Mouse (Mus musculus) c-Kit-positive CD71-positive TER-119-negative erythroid progenitor cells, embryonic 14.5 days (primary cell): ENCODE results near the gene Cox4i2.

Experiments used
- DNase-seq: peaks from one replicate; pipeline ENCODE4 v3.0.0-alpha.2; 2013; ENCODE audit warnings: low read depth

Gene Cox4i2

DNA sequence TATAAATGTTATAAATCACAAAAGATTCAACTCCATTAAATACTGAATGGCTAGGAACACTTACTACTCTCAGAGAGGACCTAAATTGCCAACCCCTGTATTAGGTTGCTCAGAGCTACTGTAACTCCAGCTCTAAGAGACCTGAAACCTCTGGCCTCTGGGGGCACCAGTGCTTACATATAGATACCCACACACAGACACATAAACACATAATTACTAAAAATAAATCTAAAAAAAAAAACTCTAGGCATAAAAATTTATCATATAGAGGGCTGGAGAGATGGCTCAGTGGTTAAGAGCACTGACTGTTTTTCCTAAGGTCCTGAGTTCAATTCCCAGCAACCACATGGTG is 46.8 kb downstream of the Cox4i2 start:
- no peak for DNase-seq

GRCm38 (mm10) chr2:152802303-152802702 is 48.3 kb downstream of the Cox4i2 start:
- no peak for DNase-seq

DNA sequence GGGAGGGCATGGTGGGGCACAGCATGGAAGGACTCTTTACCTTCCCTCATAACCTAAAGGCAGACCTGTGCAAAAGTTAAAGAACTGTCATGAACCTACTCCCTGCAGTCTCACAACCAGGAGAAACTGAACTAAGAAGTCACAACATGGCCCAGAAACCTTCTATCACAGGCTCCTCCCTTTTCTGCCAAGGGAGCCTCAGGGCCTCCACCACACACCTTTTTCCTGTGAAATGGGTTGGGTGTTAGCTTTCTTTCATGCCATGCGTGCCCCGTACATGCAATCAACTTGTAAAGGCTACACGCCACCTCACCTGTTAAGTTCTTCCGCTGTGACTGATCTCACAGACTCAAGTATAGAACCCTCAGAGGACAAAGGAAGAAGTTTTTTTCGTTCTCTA is 49.1 kb downstream of the Cox4i2 start:
- DNase-seq, result no peak

- no peak for DNase-seq
Observed at GRCm38 (mm10) chr2:152804408-152805110, 50.6 kb downstream of the Cox4i2 start.

DNA sequence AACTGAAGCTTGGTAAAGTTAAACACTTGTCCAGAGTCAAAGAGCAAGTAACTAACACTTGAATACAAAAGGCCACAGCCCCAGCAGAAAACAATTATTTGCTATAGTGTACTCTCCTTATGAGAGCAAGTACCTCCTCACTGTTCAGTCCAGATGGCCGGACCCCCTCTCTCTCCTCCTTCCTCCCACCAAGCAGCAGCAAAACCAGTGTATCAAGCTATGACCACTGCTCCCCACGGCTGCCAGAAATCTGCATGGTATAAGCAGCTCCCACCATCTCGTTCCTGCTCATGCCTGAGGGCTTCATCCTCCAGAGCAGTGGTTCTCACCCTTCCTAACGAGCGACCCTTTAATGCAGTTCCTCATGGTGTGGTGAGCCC is 51.1 kb downstream of the Cox4i2 start:
- DNase-seq, result no peak

GRCm38 (mm10) chr2:152806037-152806436 is 52.1 kb downstream of the Cox4i2 start:
- DNase-seq, result no peak

GRCm38 (mm10) chr2:152808178-152808577 is 54.2 kb downstream of the Cox4i2 start:
- DNase-seq, result no peak

DNA sequence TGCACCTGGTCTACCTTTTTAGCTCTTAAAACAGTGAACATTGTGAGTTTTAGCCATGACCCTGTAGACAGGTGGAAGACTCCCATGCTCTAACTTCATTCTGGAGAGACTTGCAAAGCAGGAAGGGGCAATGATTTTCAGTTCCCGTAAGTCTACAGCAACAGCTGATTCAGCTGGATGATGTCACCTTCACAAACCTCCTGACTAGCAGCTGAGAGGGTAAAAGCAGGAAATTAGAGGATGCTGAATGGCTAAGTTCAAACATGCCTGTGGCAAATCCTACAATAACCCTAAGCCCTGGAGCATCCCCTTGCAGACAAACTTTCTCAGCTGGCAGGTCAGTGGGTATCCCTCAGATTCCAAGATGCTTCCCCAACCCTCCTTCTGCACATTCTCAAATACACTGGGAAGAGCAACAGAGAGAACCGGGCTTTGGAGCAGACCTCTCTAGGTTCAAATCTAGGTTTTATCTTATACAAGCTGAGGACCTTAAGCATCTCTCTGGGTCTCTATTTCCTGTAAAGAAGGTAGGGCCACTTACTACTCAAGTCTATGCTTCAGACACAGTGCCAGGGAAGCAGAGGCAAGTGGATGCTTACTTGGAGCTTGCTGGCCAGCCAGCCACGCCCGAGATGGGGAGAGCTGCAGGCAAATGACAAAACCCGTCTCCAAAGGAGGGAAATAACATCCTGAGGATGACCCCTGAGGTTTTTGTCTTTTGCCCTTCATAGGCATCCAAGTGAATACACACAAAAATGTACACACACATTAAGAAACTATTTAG is 56.4 kb downstream of the Cox4i2 start:
- no peak for DNase-seq

DNA sequence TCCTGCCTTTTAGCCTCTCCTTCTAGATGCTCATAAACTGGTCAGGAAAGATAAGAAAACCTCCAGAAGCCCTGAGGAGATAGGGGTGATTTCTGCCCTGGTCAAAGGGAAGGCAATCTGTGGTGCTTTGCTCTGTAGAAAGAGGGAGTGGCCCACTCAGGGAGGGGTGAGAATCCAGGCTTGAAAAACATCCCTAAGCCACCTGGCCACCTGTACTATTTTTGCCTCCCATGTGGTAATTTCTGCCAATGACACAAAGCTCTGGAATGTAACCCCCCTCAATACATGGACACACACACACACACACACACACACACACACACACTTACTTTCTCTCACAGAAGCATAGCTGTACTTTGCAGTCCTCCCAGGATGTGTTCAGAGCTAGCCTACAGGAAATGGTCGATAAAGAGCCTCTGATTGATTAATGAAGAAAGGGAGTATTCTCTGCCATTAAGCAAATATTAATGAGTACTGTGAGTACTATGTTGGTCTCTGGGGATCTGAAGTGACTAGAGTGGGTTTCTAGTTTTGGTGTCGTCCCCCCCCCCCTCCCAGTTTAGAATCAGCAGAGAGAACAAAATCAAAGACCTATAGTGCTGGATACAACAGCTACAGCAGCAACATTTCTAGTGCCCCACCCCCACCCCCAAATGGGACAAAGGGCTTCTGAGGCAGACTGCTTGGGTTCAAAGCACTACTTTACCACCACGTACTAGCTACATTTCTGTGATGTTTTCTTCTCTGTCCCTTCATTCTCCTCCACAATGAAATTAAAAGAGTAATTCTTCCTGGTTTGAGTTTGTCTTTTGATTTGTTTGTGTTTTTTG is 57.6 kb downstream of the Cox4i2 start:
- no peak for DNase-seq

- DNase-seq, result no peak
Observed at GRCm38 (mm10) chr2:152813232-152813631, 59.3 kb downstream of the Cox4i2 start.

GRCm38 (mm10) chr2:152814213-152814874 is 60.4 kb downstream of the Cox4i2 start:
- DNase-seq, result peak; percentile 68
